Mouse (Mus musculus): ENCODE measurements around the gene Slc39a8. TPM values are rescaled to one million over a fixed set of nuclear protein-coding genes. Genes with fewer than 3 reads are reported as not detected.

Gene Slc39a8
- total RNA-seq, 1 experiment, result 3.3 TPM

- no peak for DNase-seq (ENCODE audit: low read depth, low spot score)
- no peak overlapping the region for H3K27ac ChIP-seq (ENCODE audit: insufficient read depth, low read depth, low read length, poor library complexity, severe bottlenecking)
- H3K36me3 ChIP-seq (ENCODE audit: control insufficient read depth, insufficient read depth, low read length, poor library complexity, severe bottlenecking), result no peaks in the 10 kb centered on the region
- no peak overlapping the region for H3K9ac ChIP-seq (ENCODE audit: insufficient read depth, low read depth, low read length, poor library complexity, severe bottlenecking)
- no peaks in the 10 kb centered on the region for H3K9me3 ChIP-seq (ENCODE audit: control insufficient read depth, insufficient read depth, low read depth, low read length)
- H3K4me1 ChIP-seq (ENCODE audit: control insufficient read depth in 2 of 2, insufficient read depth in 2 of 2, low read length in 2 of 2, poor library complexity in 1 of 2), result no peaks in the 10 kb centered on the region
- no peak for TF ChIP-seq MAFK (IDR thresholded peaks at IDR 0.05; ENCODE audit: insufficient read depth, low read depth, low read length)
- in situ Hi-C loops (cut with MboI; ENCODE audit: low sequenced_read_pairs in 2 of 2, unreplicated experiment in 2 of 2), result no loop called here
- H3K4me3 ChIP-seq (ENCODE audit: insufficient read depth in 1 of 2, low read depth in 1 of 2, low read length in 2 of 2, poor library complexity in 1 of 2, severe bottlenecking in 1 of 2), result no peak overlapping the region
Measured at GRCm38 (mm10) chr3:135918566-135919180, 93.6 kb downstream of the Slc39a8 start.

- TF ChIP-seq CHD2 (IDR thresholded peaks at IDR 0.05; ENCODE audit: low read depth, low read length), result no peak
- no peak for TF ChIP-seq ZNF384 (IDR thresholded peaks at IDR 0.05; ENCODE audit: low read depth, low read length)
- no peak for TF ChIP-seq ZC3H11A (IDR thresholded peaks at IDR 0.05; ENCODE audit: borderline replicate concordance, low read depth, low read length)
- no peak for TF ChIP-seq MAFK (IDR thresholded peaks at IDR 0.05; ENCODE audit: insufficient read depth, low read depth, low read length)
- TF ChIP-seq HCFC1 (IDR thresholded peaks at IDR 0.05; ENCODE audit: borderline replicate concordance, insufficient read depth, low read length), result no peak
- Histone ChIP-seq H3K9ac (ENCODE audit: insufficient read depth, low read depth, low read length, poor library complexity, severe bottlenecking) (no peak overlapping the region), H3K36me3 (ENCODE audit: control insufficient read depth, insufficient read depth, low read length, poor library complexity, severe bottlenecking) (no peaks in the 10 kb centered on the region), H3K9me3 (ENCODE audit: control insufficient read depth, insufficient read depth, low read depth, low read length) (no peaks in the 10 kb centered on the region), H3K4me1 (ENCODE audit: control insufficient read depth in 2 of 2, insufficient read depth in 2 of 2, low read length in 2 of 2, poor library complexity in 1 of 2) (no peaks in the 10 kb centered on the region), H3K4me3 (ENCODE audit: insufficient read depth in 1 of 2, low read depth in 1 of 2, low read length in 2 of 2, poor library complexity in 1 of 2, severe bottlenecking in 1 of 2) (no peak overlapping the region), H3K27ac (ENCODE audit: insufficient read depth, low read depth, low read length, poor library complexity, severe bottlenecking) (no peak overlapping the region)
- no peak for DNase-seq (ENCODE audit: low read depth, low spot score)
- in situ Hi-C loops (cut with MboI; ENCODE audit: low sequenced_read_pairs in 2 of 2, unreplicated experiment in 2 of 2), result no loop called here
Measured at GRCm38 (mm10) chr3:135919305-135919704, 94.2 kb downstream of the Slc39a8 start.

GRCm38 (mm10) chr3:135926729-135927128 lies 101.7 kb downstream of the Slc39a8 start:
- DNase-seq (ENCODE audit: low read depth, low spot score), result peak; percentile 2
- in situ Hi-C loops (cut with MboI; ENCODE audit: low sequenced_read_pairs in 2 of 2, unreplicated experiment in 2 of 2), result no loop called here
- TF ChIP-seq ZC3H11A (IDR thresholded peaks at IDR 0.05; ENCODE audit: borderline replicate concordance, low read depth, low read length) (no peak), HCFC1 (IDR thresholded peaks at IDR 0.05; ENCODE audit: borderline replicate concordance, insufficient read depth, low read length) (no peak), CHD2 (IDR thresholded peaks at IDR 0.05; ENCODE audit: low read depth, low read length) (no peak)
- Histone ChIP-seq H3K9ac (ENCODE audit: insufficient read depth, low read depth, low read length, poor library complexity, severe bottlenecking) (no peak overlapping the region), H3K9me3 (ENCODE audit: control insufficient read depth, insufficient read depth, low read depth, low read length) (no peaks in the 10 kb centered on the region), H3K4me1 (ENCODE audit: control insufficient read depth in 2 of 2, insufficient read depth in 2 of 2, low read length in 2 of 2, poor library complexity in 1 of 2) (no peaks in the 10 kb centered on the region), H3K27ac (ENCODE audit: insufficient read depth, low read depth, low read length, poor library complexity, severe bottlenecking) (no peak overlapping the region), H3K36me3 (ENCODE audit: control insufficient read depth, insufficient read depth, low read length, poor library complexity, severe bottlenecking) (no peaks in the 10 kb centered on the region), H3K4me3 (ENCODE audit: insufficient read depth in 1 of 2, low read depth in 1 of 2, low read length in 2 of 2, poor library complexity in 1 of 2, severe bottlenecking in 1 of 2) (no peak overlapping the region)

GRCm38 (mm10) chr3:135928184-135928583 lies 103.1 kb downstream of the Slc39a8 start:
- Histone ChIP-seq H3K27ac (ENCODE audit: insufficient read depth, low read depth, low read length, poor library complexity, severe bottlenecking) (no peak overlapping the region), H3K9ac (ENCODE audit: insufficient read depth, low read depth, low read length, poor library complexity, severe bottlenecking) (no peak overlapping the region), H3K4me1 (ENCODE audit: control insufficient read depth in 2 of 2, insufficient read depth in 2 of 2, low read length in 2 of 2, poor library complexity in 1 of 2) (no peaks in the 10 kb centered on the region), H3K36me3 (ENCODE audit: control insufficient read depth, insufficient read depth, low read length, poor library complexity, severe bottlenecking) (no peaks in the 10 kb centered on the region), H3K4me3 (ENCODE audit: insufficient read depth in 1 of 2, low read depth in 1 of 2, low read length in 2 of 2, poor library complexity in 1 of 2, severe bottlenecking in 1 of 2) (no peak overlapping the region), H3K9me3 (ENCODE audit: control insufficient read depth, insufficient read depth, low read depth, low read length) (no peaks in the 10 kb centered on the region)
- TF ChIP-seq CHD2 (IDR thresholded peaks at IDR 0.05; ENCODE audit: low read depth, low read length), result no peak
- no peak for TF ChIP-seq ZC3H11A (IDR thresholded peaks at IDR 0.05; ENCODE audit: borderline replicate concordance, low read depth, low read length)
- TF ChIP-seq ZNF384 (IDR thresholded peaks at IDR 0.05; ENCODE audit: low read depth, low read length), result no peak
- TF ChIP-seq MAFK (IDR thresholded peaks at IDR 0.05; ENCODE audit: insufficient read depth, low read depth, low read length), result no peak
- TF ChIP-seq HCFC1 (IDR thresholded peaks at IDR 0.05; ENCODE audit: borderline replicate concordance, insufficient read depth, low read length), result no peak
- in situ Hi-C loops (cut with MboI; ENCODE audit: low sequenced_read_pairs in 2 of 2, unreplicated experiment in 2 of 2), result no loop called here
- DNase-seq (ENCODE audit: low read depth, low spot score), result peak; percentile 19

- TF ChIP-seq ZC3H11A (IDR thresholded peaks at IDR 0.05; ENCODE audit: borderline replicate concordance, low read depth, low read length) (no peak), ZNF384 (IDR thresholded peaks at IDR 0.05; ENCODE audit: low read depth, low read length) (no peak), CHD2 (IDR thresholded peaks at IDR 0.05; ENCODE audit: low read depth, low read length) (no peak), MAFK (IDR thresholded peaks at IDR 0.05; ENCODE audit: insufficient read depth, low read depth, low read length) (no peak), HCFC1 (IDR thresholded peaks at IDR 0.05; ENCODE audit: borderline replicate concordance, insufficient read depth, low read length) (no peak)
- DNase-seq (ENCODE audit: low read depth, low spot score), result no peak
- Histone ChIP-seq H3K27ac (ENCODE audit: insufficient read depth, low read depth, low read length, poor library complexity, severe bottlenecking) (no peak overlapping the region), H3K4me1 (ENCODE audit: control insufficient read depth in 2 of 2, insufficient read depth in 2 of 2, low read length in 2 of 2, poor library complexity in 1 of 2) (no peaks in the 10 kb centered on the region), H3K9me3 (ENCODE audit: control insufficient read depth, insufficient read depth, low read depth, low read length) (no peaks in the 10 kb centered on the region), H3K36me3 (ENCODE audit: control insufficient read depth, insufficient read depth, low read length, poor library complexity, severe bottlenecking) (no peaks in the 10 kb centered on the region), H3K4me3 (ENCODE audit: insufficient read depth in 1 of 2, low read depth in 1 of 2, low read length in 2 of 2, poor library complexity in 1 of 2, severe bottlenecking in 1 of 2) (no peak overlapping the region), H3K9ac (ENCODE audit: insufficient read depth, low read depth, low read length, poor library complexity, severe bottlenecking) (no peak overlapping the region)
- in situ Hi-C loops (cut with MboI; ENCODE audit: low sequenced_read_pairs in 2 of 2, unreplicated experiment in 2 of 2), result no loop called here
Measured at GRCm38 (mm10) chr3:135937455-135937854, 112.4 kb downstream of the Slc39a8 start.

Other genes with a start within 250 kb of the Slc39a8 start
- 35.0 and 46.4 TPM in 2 replicates for gene Nfkb1, start 133.7 kb upstream of the Slc39a8 start, total RNA-seq (2012; rRNA removed)